Mouse (Mus musculus): ENCODE measurements at regions not wholly inside any gene's neighbourhood (a gene's known extent, or its start where the extent isn't known, plus 50 kb on each side); places are given as distances from the start of the nearest gene placed in this dataset.

- TF ChIP-seq CTCF (IDR thresholded peaks at IDR 0.05; ENCODE audit: low read depth) (no peak), EP300 (IDR thresholded peaks at IDR 0.05; ENCODE audit: low read depth) (no peak)
Observed at GRCm38 (mm10) chr14:120140211-120140610, 98.0 kb upstream of the Oxgr1 start.
